Mouse (Mus musculus): Measurements from ENCODE around the gene Cdv3. TPM values are rescaled to one million over a fixed set of nuclear protein-coding genes. Genes with fewer than 3 reads are reported as not detected.

Cdv3 gene
- polyA plus RNA-seq, 1 experiment: 47.9 TPM

DNA sequence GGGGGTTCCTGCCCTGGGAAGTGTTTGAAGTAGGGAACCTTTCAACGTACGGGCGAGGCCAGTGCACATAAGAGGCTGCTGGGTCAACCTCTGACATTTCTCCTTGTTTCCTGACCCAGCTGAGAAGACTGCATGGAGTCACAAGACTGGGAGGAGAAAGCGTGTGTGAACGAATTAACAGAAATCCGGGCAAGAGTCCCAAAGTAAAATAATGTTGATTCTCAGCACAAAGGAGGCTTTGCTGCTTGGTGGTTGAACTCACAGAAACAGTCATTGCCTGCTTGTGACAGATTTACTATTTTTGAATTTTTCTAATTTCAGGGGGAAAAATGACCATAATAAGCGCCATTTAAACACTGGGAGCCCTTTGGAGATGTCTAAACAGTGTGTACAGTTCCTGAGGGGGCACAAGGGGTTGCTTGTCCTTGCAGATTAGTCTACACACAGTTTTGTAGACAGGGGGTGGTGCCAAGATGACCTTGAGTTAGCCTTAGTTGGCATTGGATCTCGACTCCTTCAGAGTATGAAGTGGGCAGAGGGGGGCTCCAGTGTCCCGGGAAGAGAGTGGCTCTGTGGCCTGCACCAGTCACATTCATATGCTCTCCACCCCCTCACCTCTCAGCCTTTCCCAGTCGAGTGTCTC, 21.5 kb upstream of the Cdv3 start:
- Histone ChIP-seq H3K4me1 (ENCODE audit: control insufficient read depth, insufficient read depth, low read length) (no peaks in the 10 kb centered on the region), H3K4me3 (ENCODE audit: insufficient read depth, low read length) (no peak overlapping the region), H3K27ac (ENCODE audit: insufficient read depth, low read length) (no peak overlapping the region)
- TF ChIP-seq CTCF (IDR thresholded peaks at IDR 0.05; ENCODE audit: extremely low read depth, insufficient read depth, low read length): no peak
- TF ChIP-seq POLR2A (IDR thresholded peaks at IDR 0.05; ENCODE audit: extremely low read depth, insufficient read depth, low read length): no peak

DNA sequence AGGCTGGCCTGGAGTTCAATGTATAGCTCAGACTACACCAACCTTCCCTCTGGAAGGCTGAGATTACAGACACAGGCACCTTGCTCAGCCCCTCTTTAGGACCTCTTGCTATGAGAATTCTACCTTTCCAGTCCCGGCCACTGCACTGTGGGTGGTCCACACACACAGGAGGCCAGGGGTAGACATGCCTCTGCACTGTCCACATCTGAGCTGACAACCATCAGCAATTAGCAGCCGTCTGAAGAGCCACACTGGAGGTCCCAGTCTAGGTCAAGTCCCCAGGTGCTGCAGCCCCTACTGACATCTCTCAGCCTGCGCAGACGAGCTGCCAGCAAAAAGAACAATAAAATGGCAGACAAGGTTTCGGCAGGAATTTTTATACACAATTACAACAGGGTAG, 20.9 kb upstream of the Cdv3 start:
- Histone ChIP-seq H3K4me3 (ENCODE audit: insufficient read depth, low read length) (no peak overlapping the region), H3K4me1 (ENCODE audit: control insufficient read depth, insufficient read depth, low read length) (no peaks in the 10 kb centered on the region), H3K27ac (ENCODE audit: insufficient read depth, low read length) (no peak overlapping the region)
- no peak for TF ChIP-seq POLR2A (IDR thresholded peaks at IDR 0.05; ENCODE audit: extremely low read depth, insufficient read depth, low read length)
- no peak for TF ChIP-seq CTCF (IDR thresholded peaks at IDR 0.05; ENCODE audit: extremely low read depth, insufficient read depth, low read length)

DNA sequence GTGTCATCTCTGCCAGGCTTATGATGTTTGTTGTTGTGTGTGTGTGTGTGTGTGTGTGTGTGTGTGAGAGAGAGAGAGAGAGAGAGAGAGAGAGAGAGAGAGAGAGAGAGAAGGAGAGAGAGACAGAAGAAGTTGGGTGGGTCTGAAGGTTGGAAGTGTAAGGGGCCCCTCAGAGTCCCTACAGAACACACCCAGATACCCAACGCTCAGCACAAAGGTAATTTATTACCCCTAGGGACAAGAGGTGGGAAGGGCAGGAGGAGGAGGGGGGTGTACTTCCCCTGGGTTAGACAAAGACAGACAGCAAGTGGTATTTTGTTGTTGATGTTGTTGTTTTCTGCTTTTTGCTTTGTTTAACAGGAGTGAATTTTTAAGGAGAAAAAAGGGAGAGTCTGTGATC, 20.0 kb upstream of the Cdv3 start:
- TF ChIP-seq CTCF (IDR thresholded peaks at IDR 0.05; ENCODE audit: extremely low read depth, insufficient read depth, low read length): no peak
- TF ChIP-seq POLR2A (IDR thresholded peaks at IDR 0.05; ENCODE audit: extremely low read depth, insufficient read depth, low read length): no peak
- H3K4me3 ChIP-seq (ENCODE audit: insufficient read depth, low read length): no peak overlapping the region
- H3K27ac ChIP-seq (ENCODE audit: insufficient read depth, low read length): no peak overlapping the region
- no peaks in the 10 kb centered on the region for H3K4me1 ChIP-seq (ENCODE audit: control insufficient read depth, insufficient read depth, low read length)

DNA sequence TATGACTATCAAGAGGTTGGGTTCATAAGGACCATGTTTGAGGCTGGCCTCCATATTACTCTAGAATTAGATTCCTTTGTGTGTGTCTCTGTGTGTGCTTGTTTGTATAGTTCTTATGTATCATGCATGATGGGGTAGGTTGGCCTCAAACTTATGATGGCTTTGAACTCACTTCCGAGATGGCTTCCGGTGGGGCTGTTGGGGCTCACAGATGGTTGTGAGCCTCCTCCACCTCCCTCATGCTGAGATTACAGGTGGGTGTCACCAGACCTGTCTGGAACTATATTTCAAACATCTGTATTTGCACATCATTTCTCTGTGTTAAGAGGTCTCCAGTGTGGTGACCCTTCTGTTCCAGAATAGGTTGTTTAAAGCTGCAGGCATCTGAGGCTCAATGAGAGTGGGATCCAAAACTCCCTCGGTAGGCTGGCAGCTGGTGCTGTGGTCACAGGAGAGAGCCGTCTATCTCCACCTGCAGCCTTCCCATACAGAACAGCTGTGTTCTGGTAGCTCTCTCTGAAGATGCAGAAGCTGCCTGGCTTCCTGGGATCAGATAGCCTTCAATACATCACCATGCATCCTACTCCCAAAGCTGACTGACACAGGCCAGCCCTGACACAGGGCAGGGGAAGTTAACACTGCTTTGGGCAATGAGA, 18.6 kb upstream of the Cdv3 start:
- Histone ChIP-seq H3K4me1 (ENCODE audit: control insufficient read depth, insufficient read depth, low read length) (no peaks in the 10 kb centered on the region), H3K27ac (ENCODE audit: insufficient read depth, low read length) (no peak overlapping the region), H3K4me3 (ENCODE audit: insufficient read depth, low read length) (no peak overlapping the region)
- TF ChIP-seq CTCF (IDR thresholded peaks at IDR 0.05; ENCODE audit: extremely low read depth, insufficient read depth, low read length) (no peak), POLR2A (IDR thresholded peaks at IDR 0.05; ENCODE audit: extremely low read depth, insufficient read depth, low read length) (no peak)

DNA sequence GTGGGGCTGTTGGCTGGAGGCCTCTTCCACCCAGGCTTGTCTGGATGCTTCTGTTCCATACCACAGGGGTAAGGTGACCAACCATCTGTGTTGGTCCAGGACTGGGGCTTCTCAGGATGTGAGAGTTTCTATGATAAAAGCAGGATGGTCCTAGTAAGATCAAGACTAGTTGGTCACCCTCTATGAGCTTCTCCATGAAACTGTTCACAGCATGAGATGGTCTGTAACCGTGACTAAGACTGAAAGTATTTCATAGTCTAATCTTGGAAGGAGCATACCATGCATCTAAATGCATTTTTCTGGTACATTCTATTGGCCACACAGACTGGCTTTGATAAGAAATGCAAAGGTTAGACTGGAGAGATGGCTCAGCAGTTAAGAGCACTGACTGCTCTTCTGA, 17.9 kb upstream of the Cdv3 start:
- TF ChIP-seq POLR2A (IDR thresholded peaks at IDR 0.05; ENCODE audit: extremely low read depth, insufficient read depth, low read length): no peak
- no peak for TF ChIP-seq CTCF (IDR thresholded peaks at IDR 0.05; ENCODE audit: extremely low read depth, insufficient read depth, low read length)
- Histone ChIP-seq H3K4me3 (ENCODE audit: insufficient read depth, low read length) (no peak overlapping the region), H3K27ac (ENCODE audit: insufficient read depth, low read length) (no peak overlapping the region), H3K4me1 (ENCODE audit: control insufficient read depth, insufficient read depth, low read length) (no peaks in the 10 kb centered on the region)

DNA sequence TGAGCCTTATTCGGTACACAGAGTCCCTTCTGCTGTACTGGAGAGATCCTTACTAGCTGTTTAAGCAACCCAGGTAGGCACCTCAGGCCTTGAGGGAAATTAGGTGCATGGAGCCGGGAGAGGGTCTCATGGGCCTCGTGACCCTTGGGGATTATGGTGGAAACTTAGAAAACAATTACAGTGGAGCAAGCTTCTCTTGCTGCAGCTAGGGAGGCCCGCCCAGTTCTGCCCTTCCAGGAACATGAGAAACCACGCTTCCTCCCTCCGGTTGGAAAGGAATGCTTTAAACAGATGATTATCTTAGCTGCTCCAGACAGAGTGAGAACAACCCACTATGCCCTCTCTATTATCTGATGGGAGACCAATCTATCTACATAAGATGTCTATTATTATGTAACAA, 17.3 kb upstream of the Cdv3 start:
- H3K27ac ChIP-seq (ENCODE audit: insufficient read depth, low read length): no peak overlapping the region
- H3K4me1 ChIP-seq (ENCODE audit: control insufficient read depth, insufficient read depth, low read length): no peaks in the 10 kb centered on the region
- TF ChIP-seq CTCF (IDR thresholded peaks at IDR 0.05; ENCODE audit: extremely low read depth, insufficient read depth, low read length) (no peak), POLR2A (IDR thresholded peaks at IDR 0.05; ENCODE audit: extremely low read depth, insufficient read depth, low read length) (no peak)
- no peak overlapping the region for H3K4me3 ChIP-seq (ENCODE audit: insufficient read depth, low read length)

DNA sequence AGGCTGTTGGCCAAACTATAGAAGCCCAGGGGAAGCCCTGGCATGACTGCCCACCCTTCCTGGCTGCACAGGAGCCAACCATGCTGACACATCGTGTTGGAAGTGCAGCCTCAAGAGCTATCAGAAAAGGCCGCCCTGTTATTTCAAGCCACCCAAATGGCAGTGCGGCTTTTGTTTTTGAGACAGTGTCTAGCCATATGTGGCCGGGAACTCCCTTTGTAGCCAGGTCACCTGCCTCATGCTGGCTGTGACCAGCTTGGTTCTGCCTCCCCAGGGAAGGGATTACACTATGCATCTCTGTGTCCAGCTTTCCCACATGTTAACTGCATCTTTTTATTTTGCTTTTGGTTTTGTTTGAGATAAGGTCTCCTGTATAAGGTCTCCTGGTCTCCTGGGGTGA, 14.9 kb upstream of the Cdv3 start:
- Histone ChIP-seq H3K27ac (ENCODE audit: insufficient read depth, low read length) (no peak overlapping the region), H3K4me3 (ENCODE audit: insufficient read depth, low read length) (no peak overlapping the region), H3K4me1 (ENCODE audit: control insufficient read depth, insufficient read depth, low read length) (no peaks in the 10 kb centered on the region)
- TF ChIP-seq POLR2A (IDR thresholded peaks at IDR 0.05; ENCODE audit: extremely low read depth, insufficient read depth, low read length) (no peak), CTCF (IDR thresholded peaks at IDR 0.05; ENCODE audit: extremely low read depth, insufficient read depth, low read length) (no peak)

DNA sequence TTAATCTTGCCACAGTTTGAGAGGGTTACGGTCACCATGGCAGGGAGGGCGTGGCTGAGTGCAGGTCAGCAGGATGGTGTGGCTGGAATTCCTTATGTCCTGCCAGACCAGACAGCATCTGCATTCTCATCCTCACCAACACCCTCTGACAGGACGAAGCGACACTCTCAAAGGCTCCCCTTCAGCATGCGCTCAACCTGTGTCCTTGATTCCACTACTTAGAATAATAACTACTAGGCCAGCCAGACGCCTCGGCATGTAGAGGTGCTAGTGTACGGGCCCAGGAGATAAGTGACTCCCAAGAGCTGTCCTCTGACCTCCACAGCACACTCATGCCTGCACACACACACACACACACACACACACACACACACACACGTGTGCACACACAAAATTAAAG, 13.6 kb upstream of the Cdv3 start:
- H3K4me1 ChIP-seq (ENCODE audit: control insufficient read depth, insufficient read depth, low read length): no peaks in the 10 kb centered on the region
- no peak overlapping the region for H3K27ac ChIP-seq (ENCODE audit: insufficient read depth, low read length)
- TF ChIP-seq POLR2A (IDR thresholded peaks at IDR 0.05; ENCODE audit: extremely low read depth, insufficient read depth, low read length): no peak
- no peak for TF ChIP-seq CTCF (IDR thresholded peaks at IDR 0.05; ENCODE audit: extremely low read depth, insufficient read depth, low read length)
- no peak overlapping the region for H3K4me3 ChIP-seq (ENCODE audit: insufficient read depth, low read length)

DNA sequence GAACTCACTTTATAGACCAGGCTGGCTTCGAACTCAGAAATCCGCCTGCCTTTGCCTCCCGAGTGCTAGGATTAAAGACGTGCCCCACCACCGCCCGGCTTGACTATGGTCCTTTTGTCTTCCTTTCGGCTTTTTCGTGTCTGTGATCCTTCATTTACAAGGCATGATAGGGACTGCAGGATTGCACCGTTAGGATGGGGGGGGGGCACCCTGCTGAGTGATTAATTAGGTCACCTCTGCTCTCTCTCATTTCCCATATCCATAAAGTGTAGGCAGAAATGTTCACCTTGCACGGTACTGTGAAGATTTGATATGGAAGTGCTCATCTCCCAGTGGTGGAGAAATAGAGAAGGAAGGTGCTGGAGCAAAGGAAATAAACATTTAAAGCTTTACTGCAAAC, 13.0 kb upstream of the Cdv3 start:
- Histone ChIP-seq H3K27ac (ENCODE audit: insufficient read depth, low read length) (no peak overlapping the region), H3K4me3 (ENCODE audit: insufficient read depth, low read length) (no peak overlapping the region), H3K4me1 (ENCODE audit: control insufficient read depth, insufficient read depth, low read length) (no peaks in the 10 kb centered on the region)

More for the DNA sequence above, 13.0 kb upstream of the Cdv3 start:
- TF ChIP-seq CTCF (IDR thresholded peaks at IDR 0.05; ENCODE audit: extremely low read depth, insufficient read depth, low read length): no peak
- no peak for TF ChIP-seq POLR2A (IDR thresholded peaks at IDR 0.05; ENCODE audit: extremely low read depth, insufficient read depth, low read length)
